Mouse (Mus musculus) CH12.LX (cell line): Measurements from ENCODE around the gene St6galnac6. TPM values are rescaled to one million over a fixed set of nuclear protein-coding genes. Genes with fewer than 3 reads are reported as not detected.

Experiments used
- DNase-seq: peaks from one replicate; pipeline ENCODE4 v3.0.0-alpha.2; 2013; ENCODE audit errors: extremely low read depth
- H3K27ac ChIP-seq: 2 replicates; pipeline ENCODE4 v1.5.1; 2012; ENCODE audit warnings: low read depth, mild to moderate bottlenecking, control low read depth, moderate library complexity; ENCODE audit not compliant: insufficient read depth
- H3K27me3 ChIP-seq: replicated peaks from 2 replicates; pipeline ENCODE3; 2012; ENCODE audit warnings: inconsistent platforms
- H3K36me3 ChIP-seq, 2 experiments: replicated peaks in 1 of 2; 2 replicates each; pipeline versions ENCODE3 to v1.6.1; 2012; ENCODE audit warnings: inconsistent platforms in 1 of 2, low read length in 1 of 2, mild to moderate bottlenecking in 1 of 2, mixed read lengths in 1 of 2, moderate library complexity in 1 of 2; ENCODE audit not compliant: control insufficient read depth in 1 of 2, insufficient read depth in 1 of 2
- H3K4me1 ChIP-seq, 2 experiments: 2 replicates each; pipeline ENCODE4 v1.6.1; 2012; ENCODE audit warnings: inconsistent platforms in 1 of 2, moderate library complexity in 1 of 2; ENCODE audit not compliant: insufficient read depth in 2 of 2, control insufficient read depth in 1 of 2
- H3K4me2 ChIP-seq: 2 replicates; pipeline ENCODE4 v1.6.1; 2012; ENCODE audit warnings: low read depth, mild to moderate bottlenecking, control low read depth; ENCODE audit not compliant: poor library complexity, insufficient read depth, severe bottlenecking
- H3K4me3 ChIP-seq, 3 experiments: fragments of 150-350 bp in 1 of 3; sonication (generic) in 1 of 3; replicated peaks in 1 of 3; 2 replicates each; pipeline versions ENCODE3 to v1.5.1; 2011 to 2012; ENCODE audit warnings: low read depth in 2 of 3, low read length in 2 of 3, mild to moderate bottlenecking in 2 of 3, moderate library complexity in 2 of 3, control low read depth in 1 of 3, improper control_type of control experiment in 1 of 3, inconsistent platforms in 1 of 3, mixed read lengths in 1 of 3; ENCODE audit not compliant: poor library complexity in 1 of 3
- H3K79me2 ChIP-seq: replicated peaks from 2 replicates; pipeline ENCODE4 v1.6.1; 2012; ENCODE audit warnings: mild to moderate bottlenecking, moderate library complexity; ENCODE audit not compliant: control insufficient read depth, poor library complexity, insufficient read depth, severe bottlenecking; ENCODE audit errors: extremely low read depth
- H3K9ac ChIP-seq: 2 replicates; pipeline ENCODE4 v1.6.1; 2012; ENCODE audit warnings: low read depth, mild to moderate bottlenecking, control low read depth, moderate library complexity; ENCODE audit not compliant: insufficient read depth
- H3K9me3 ChIP-seq: replicated peaks from 2 replicates; pipeline ENCODE3; 2012; ENCODE audit warnings: low read length, inconsistent platforms, mixed read lengths
- CHD2 ChIP-seq: IDR thresholded peaks from 2 replicates; pipeline ENCODE4 v1.6.1; 2011; ENCODE audit warnings: low read length, improper control_type of control experiment
- CTCF ChIP-seq, 2 experiments: IDR thresholded peaks in 1 of 2; conservative IDR thresholded peaks in 1 of 2; 2 replicates each; pipeline ENCODE4 v1.5.1; 2011 to 2012; ENCODE audit warnings: low read depth in 2 of 2, low read length in 2 of 2, improper control_type of control experiment in 1 of 2, inconsistent platforms in 1 of 2, mild to moderate bottlenecking in 1 of 2, moderate library complexity in 1 of 2
- ELF1 ChIP-seq: IDR thresholded peaks from 2 replicates; pipeline ENCODE4 v1.6.1; 2014; ENCODE audit warnings: low read depth, mild to moderate bottlenecking, inconsistent platforms, low read length, improper control_type of control experiment
- IRF4 ChIP-seq: IDR thresholded peaks from 2 replicates; pipeline ENCODE4 v1.6.1; 2014; ENCODE audit warnings: low read depth, mild to moderate bottlenecking, inconsistent platforms, low read length, improper control_type of control experiment
- JUN ChIP-seq: IDR thresholded peaks from 2 replicates; pipeline ENCODE4 v1.6.1; 2011; ENCODE audit warnings: low read depth, mild to moderate bottlenecking, low read length, improper control_type of control experiment, moderate library complexity; ENCODE audit not compliant: insufficient read depth
- KAT2A ChIP-seq: IDR thresholded peaks from 2 replicates; pipeline ENCODE4 v1.6.1; 2012; ENCODE audit warnings: low read length, improper control_type of control experiment, inconsistent platforms; ENCODE audit not compliant: insufficient replicate concordance
- MAFK ChIP-seq: IDR thresholded peaks from 2 replicates; pipeline ENCODE4 v1.6.1; 2011; ENCODE audit warnings: low read length, improper control_type of control experiment; ENCODE audit not compliant: insufficient replicate concordance
- MAX ChIP-seq: IDR thresholded peaks from 2 replicates; pipeline ENCODE4 v1.6.1; 2011; ENCODE audit warnings: low read length, improper control_type of control experiment
- MAZ ChIP-seq: IDR thresholded peaks from 2 replicates; pipeline ENCODE4 v1.6.1; 2012; ENCODE audit warnings: low read depth, mild to moderate bottlenecking, inconsistent platforms, low read length, improper control_type of control experiment, moderate library complexity
- MEF2A ChIP-seq: IDR thresholded peaks from 2 replicates; pipeline ENCODE4 v1.6.1; 2014; ENCODE audit warnings: low read depth, mild to moderate bottlenecking, inconsistent platforms, low read length, improper control_type of control experiment, borderline replicate concordance
- MXI1 ChIP-seq: IDR thresholded peaks from 2 replicates; pipeline ENCODE4 v1.6.1; 2011; ENCODE audit warnings: mild to moderate bottlenecking, low read depth, low read length, improper control_type of control experiment
- MYC ChIP-seq: IDR thresholded peaks from 2 replicates; pipeline ENCODE4 v1.6.1; 2011; ENCODE audit warnings: low read depth, mild to moderate bottlenecking, improper control_type of control experiment, low read length
- PAX5 ChIP-seq: IDR thresholded peaks from 2 replicates; pipeline ENCODE4 v1.6.1; 2012; ENCODE audit warnings: low read length, inconsistent platforms, mixed read lengths
- POLR2A ChIP-seq: IDR thresholded peaks from 2 replicates; pipeline ENCODE4 v1.6.1; 2011; ENCODE audit warnings: low read depth, mild to moderate bottlenecking, improper control_type of control experiment, low read length
- POLR2AphosphoS2 ChIP-seq: IDR thresholded peaks from 2 replicates; pipeline ENCODE4 v1.6.1; 2011; ENCODE audit warnings: low read depth, low read length, improper control_type of control experiment
- SMC3 ChIP-seq: IDR thresholded peaks from 2 replicates; pipeline ENCODE4 v1.6.1; 2011; ENCODE audit warnings: low read depth, low read length, improper control_type of control experiment
- TBP ChIP-seq: conservative IDR thresholded peaks from 2 replicates; pipeline ENCODE4 v1.6.1; 2011; ENCODE audit warnings: low read depth, low read length, improper control_type of control experiment
- TCF12 ChIP-seq: IDR thresholded peaks from 2 replicates; pipeline ENCODE4 v1.6.1; 2014; ENCODE audit warnings: low read depth, mild to moderate bottlenecking, inconsistent platforms, low read length, improper control_type of control experiment
- ZC3H11A ChIP-seq: IDR thresholded peaks from 2 replicates; pipeline ENCODE4 v1.6.1; 2012; ENCODE audit warnings: low read depth, mild to moderate bottlenecking, inconsistent platforms, low read length, improper control_type of control experiment
- ZMIZ1 ChIP-seq: IDR thresholded peaks from 2 replicates; pipeline ENCODE4 v1.6.1; 2012; ENCODE audit warnings: low read depth, mild to moderate bottlenecking, inconsistent platforms, low read length, improper control_type of control experiment
- ZNF384 ChIP-seq: IDR thresholded peaks from 2 replicates; pipeline ENCODE4 v1.6.1; 2012; ENCODE audit warnings: low read depth, low read length, improper control_type of control experiment, inconsistent platforms
- dilution Hi-C: fragments of 300-500 bp; cut with MboI; formaldehyde crosslinking; loops from 2 replicates; pipeline ENCODE4 v1.14.3; 2020; ENCODE audit warnings: low sequenced_read_pairs; ENCODE audit not compliant: extremely low pct_unique_long_range_greater_than_20kb, extremely low pct_ligation_motif_present
- in situ Hi-C: fragments of 300-500 bp; cut with MboI; formaldehyde crosslinking; loops from 3 replicates; pipeline ENCODE4 v1.14.3; 2019; ENCODE audit warnings: low sequenced_read_pairs, low pct_ligation_motif_present, low pct_unique_long_range_greater_than_20kb, mixed read lengths
- polyA plus RNA-seq: library from polyadenylated mRNA; unstranded; fragments of >175 nt; gene quantifications from 2 replicates; pipeline ENCODE4 v1.2.1, GENCODE M21; 2012; ENCODE audit warnings: low read depth; ENCODE audit not compliant: insufficient read length
- total RNA-seq, 2 experiments: library from RNA; depleted of rRNA; stranded (reverse); fragments of 300-350 nt in 1 of 2; fragments of >200 nt in 1 of 2; gene quantifications; 2 replicates each; pipeline ENCODE4 v1.2.3; 2012 to 2014

St6galnac6 gene
- total and polyA plus RNA-seq, 3 experiments: 12.9 to 13.9 (median 13.3) TPM

DNA sequence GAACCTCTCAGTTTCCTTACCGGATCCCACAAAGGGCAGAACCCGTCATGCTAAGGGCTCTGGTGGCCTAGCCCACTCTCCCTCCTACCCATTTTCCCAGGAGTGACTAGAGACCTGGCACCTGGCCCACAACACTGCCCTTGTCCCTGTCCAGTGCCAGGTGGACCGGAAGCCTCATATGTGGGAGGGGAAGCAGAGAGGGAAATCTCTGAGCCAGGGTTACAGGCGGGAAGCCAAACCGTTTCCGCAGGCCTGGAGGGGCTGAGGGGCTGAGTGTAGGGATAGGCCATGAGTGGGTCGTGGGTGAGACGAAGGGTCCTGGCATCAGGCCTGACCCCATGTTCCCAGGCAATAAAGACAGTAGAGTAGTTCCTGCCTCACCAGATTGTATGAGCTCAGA lies 1.0 kb upstream of the St6galnac6 start:
- no peak overlapping the region for H3K27ac ChIP-seq
- no peak for DNase-seq
- no peak for TF ChIP-seq IRF4
- no peak for TF ChIP-seq SMC3
- TF ChIP-seq MXI1: no peak
- no peak for TF ChIP-seq MAFK
- TF ChIP-seq POLR2AphosphoS2: no peak
- no peak for TF ChIP-seq ZC3H11A
- TF ChIP-seq TBP: no peak
- TF ChIP-seq MAZ: no peak
- no peak for TF ChIP-seq ELF1
- TF ChIP-seq TCF12: no peak
- TF ChIP-seq KAT2A: no peak
- TF ChIP-seq MAX: no peak
- TF ChIP-seq PAX5: no peak
- TF ChIP-seq POLR2A: no peak
- TF ChIP-seq MEF2A: no peak
- no peak for TF ChIP-seq ZMIZ1
- TF ChIP-seq JUN: no peak
- TF ChIP-seq CHD2: no peak
- no peak for TF ChIP-seq MYC
- no peak for TF ChIP-seq ZNF384
- H3K9ac ChIP-seq: no peak overlapping the region
- H3K36me3 ChIP-seq: peaks cover 46 to 72% of the 10 kb centered on the region in 2 experiments
- no peak overlapping the region for H3K4me2 ChIP-seq
- H3K9me3 ChIP-seq: no peaks in the 10 kb centered on the region
- H3K4me1 ChIP-seq: peaks cover 0 to 19% of the 10 kb centered on the region in 2 experiments; a peak in 2 of 4 replicates
- no peaks in the 10 kb centered on the region for H3K79me2 ChIP-seq
- no peak overlapping the region for H3K4me3 ChIP-seq
- H3K27me3 ChIP-seq: no peaks in the 10 kb centered on the region
- dilution Hi-C loops (no loop called here), in situ Hi-C loops (no loop called here)

DNA sequence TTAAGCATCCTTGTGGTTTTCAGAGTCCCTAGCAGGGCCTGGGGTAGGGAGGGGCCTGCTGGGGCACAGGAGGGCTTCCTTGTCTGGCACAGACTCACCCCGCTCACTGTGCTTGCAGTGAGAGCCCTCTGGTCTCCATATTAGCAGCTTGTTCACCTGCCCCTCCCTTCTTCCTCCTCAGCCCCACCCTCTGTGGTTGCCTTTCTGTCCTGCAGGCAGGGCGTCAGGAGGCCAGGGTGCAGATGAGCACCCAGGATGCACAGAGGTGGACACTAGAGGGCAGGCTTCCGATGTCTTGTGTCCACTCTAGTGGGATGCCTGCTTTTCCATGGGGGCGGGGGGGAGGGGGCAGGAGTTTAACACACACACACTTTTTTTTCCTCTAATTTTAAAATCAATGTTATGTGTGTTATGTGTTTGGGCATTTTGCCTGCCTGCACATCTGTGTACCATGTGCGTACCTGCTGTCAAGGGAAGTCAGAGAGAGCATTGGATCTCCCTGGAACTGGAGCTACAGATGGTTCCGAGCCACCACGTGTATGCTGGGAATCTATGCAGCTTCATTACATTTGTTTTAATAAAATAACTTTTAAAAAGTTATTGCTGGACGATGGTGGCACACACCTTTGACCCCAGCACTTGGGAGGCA lies 2.0 kb downstream of the St6galnac6 start:
- dilution Hi-C loops (no loop called here), in situ Hi-C loops (no loop called here)
- TF ChIP-seq CTCF (conservative IDR thresholded peaks at IDR 0.05 in 1 of 2, IDR thresholded peaks at IDR 0.05 in 1 of 2; ENCODE audit: low read depth in 2 of 2, low read length in 2 of 2): peak in 1 of 2 experiments; percentile 59; a peak in 2 of 4 replicates
- TF ChIP-seq TCF12: no peak
- Histone ChIP-seq H3K79me2 (no peaks in the 10 kb centered on the region), H3K9ac (no peak overlapping the region), H3K9me3 (no peaks in the 10 kb centered on the region), H3K4me3 (no peak overlapping the region), H3K4me1 (peaks cover 0 to 25% of the 10 kb centered on the region in 2 experiments; a peak in 2 of 4 replicates), H3K36me3 (peaks cover 20 to 44% of the 10 kb centered on the region in 2 experiments), H3K27me3 (no peaks in the 10 kb centered on the region), H3K4me2 (no peak overlapping the region), H3K27ac (no peak overlapping the region)
- DNase-seq: peak; percentile 69
